Mouse (Mus musculus) heart, postnatal 36 days (tissue): ENCODE measurements around the gene Neurod6. TPM values are rescaled to one million over a fixed set of nuclear protein-coding genes. Genes with fewer than 3 reads are reported as not detected.

Source experiments
- DNase-seq, 2 experiments: peaks; one replicate each; pipeline ENCODE4 v3.0.0; 2021 to 2022
- intact Hi-C: fragments of 180-260 bp; cut with DNase I; formaldehyde crosslinking; loops from one replicate; pipeline ENCODE4 v1.15.1; 2025
- total RNA-seq, 2 experiments: library from RNA; stranded (reverse); gene quantifications; 2 replicates each; pipeline ENCODE4 v1.2.3; 2021

The Neurod6 gene
- total RNA-seq, 2 experiments from 2014 or later: not detected

DNA sequence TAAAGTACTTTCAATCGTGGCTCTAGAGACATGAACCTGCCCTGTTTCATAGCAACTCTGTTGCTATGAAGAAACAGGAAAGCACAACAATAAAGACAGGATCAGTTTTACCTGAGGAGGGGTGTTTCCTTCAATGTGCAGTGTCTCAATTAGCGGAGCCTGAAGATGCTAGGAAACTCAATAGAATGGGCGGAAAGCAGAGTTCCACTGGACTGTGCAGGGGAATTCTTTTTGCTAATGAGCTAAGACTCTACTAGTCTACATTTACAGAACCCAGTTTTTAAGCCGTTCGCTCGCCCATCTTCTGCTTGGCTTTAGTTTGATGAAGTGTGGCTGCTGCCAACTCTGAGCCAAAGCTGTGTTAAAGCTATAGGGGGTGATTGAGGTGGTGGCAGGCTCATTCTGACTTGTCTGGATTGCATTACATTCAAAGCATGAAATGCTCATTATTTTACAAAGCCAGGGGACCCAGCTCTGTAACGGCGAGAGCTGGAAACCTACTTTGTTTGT lies 33.2 kb downstream of the Neurod6 start:
- intact Hi-C loops: no loop called here
- DNase-seq: no peak

GRCm38 (mm10) chr6:55646824-55647560 lies 34.1 kb downstream of the Neurod6 start:
- intact Hi-C loops: no loop called here
- no peak for DNase-seq

- intact Hi-C loops: no loop called here
- DNase-seq: no peak
These were observed 34.8 kb downstream of the Neurod6 start for GRCm38 (mm10) chr6:55646111-55646823.

GRCm38 (mm10) chr6:55634662-55635061 lies 46.4 kb downstream of the Neurod6 start:
- intact Hi-C loops: no loop called here

More at GRCm38 (mm10) chr6:55634662-55635061, 46.4 kb downstream of the Neurod6 start:
- no peak for DNase-seq

Other genes starting within 250 kb of the Neurod6 start
- 1 to 10 TPM; 3.8 to 4.6 TPM for gene Adcyap1r1, start 229.3 kb downstream of the Neurod6 start, total RNA-seq
- not detected for gene Itprid1, start 155.6 kb upstream of the Neurod6 start, total RNA-seq